Mouse (Mus musculus): ENCODE results near the gene Otud7b. TPM values are rescaled to one million over a fixed set of nuclear protein-coding genes. Genes with fewer than 3 reads are reported as not detected.
A peak's percentile ranks its signal among the peaks of the same experiment; 100 is the strongest.
"Not testable (repeated sequence)": the region's sequence is repeated elsewhere in the genome, so short reads cannot be mapped to it uniquely, and the experiment has no call there.

Otud7b gene
- total and polyA plus RNA-seq, 2 experiments: 5.9 to 8.9 TPM

GRCm38 (mm10) chr3:96171583-96172196 is 67.4 kb downstream of the Otud7b start:
- no peak for DNase-seq (ENCODE audit: extremely low read depth, low read depth, low spot score)
- WGBS: 11% methylated on average over 18 of the region's 18 CpGs
- no peak for TF ChIP-seq CTCF (IDR thresholded peaks at IDR 0.05; ENCODE audit: low read depth, low read length)
- TF ChIP-seq POLR2A (IDR thresholded peaks at IDR 0.05; ENCODE audit: extremely low read depth, insufficient read depth, low read length): no peak
- peaks cover 12% of the 10 kb centered on the region for H3K4me1 ChIP-seq (ENCODE audit: control insufficient read depth, insufficient read depth, low read length)
- H3K36me3 ChIP-seq (ENCODE audit: control insufficient read depth, insufficient read depth, low read length): peaks cover 11% of the 10 kb centered on the region
- H3K9ac ChIP-seq (ENCODE audit: low read depth, low read length): peak overlapping the region; percentile 92
- no peaks in the 10 kb centered on the region for H3K27me3 ChIP-seq (ENCODE audit: control insufficient read depth, insufficient read depth, low read length)
- peak overlapping the region; percentile 98 for H3K27ac ChIP-seq (replicated peaks; ENCODE audit: insufficient read depth, low read depth, low read length)
- peaks cover 9% of the 10 kb centered on the region; the same call in 1 of the 2 replicates for H3K79me2 ChIP-seq (ENCODE audit: control insufficient read depth, insufficient read depth, low read length)
- H3K4me3 ChIP-seq (ENCODE audit: insufficient read depth, low read depth, low read length): peak overlapping the region; percentile 87

GRCm38 (mm10) chr3:96172197-96173178 is 68.2 kb downstream of the Otud7b start, which contains the start of gene Sf3b4:
Sf3b4 (plus strand) TSS chr3:96172332.
- Histone ChIP-seq H3K79me2 (ENCODE audit: control insufficient read depth, insufficient read depth, low read length) (peaks cover 9% of the 10 kb centered on the region; the same call in 1 of the 2 replicates), H3K4me3 (ENCODE audit: insufficient read depth, low read depth, low read length) (peak within 1 kb of the TSS; percentile 87), H3K9ac (ENCODE audit: low read depth, low read length) (peak within 1 kb of the TSS; percentile 92), H3K27ac (replicated peaks; ENCODE audit: insufficient read depth, low read depth, low read length) (peak within 1 kb of the TSS; percentile 98), H3K4me1 (ENCODE audit: control insufficient read depth, insufficient read depth, low read length) (peaks cover 12% of the 10 kb centered on the region), H3K27me3 (ENCODE audit: control insufficient read depth, insufficient read depth, low read length) (no peaks in the 10 kb centered on the region), H3K36me3 (ENCODE audit: control insufficient read depth, insufficient read depth, low read length) (peaks cover 13% of the 10 kb centered on the region)
- TF ChIP-seq POLR2A (IDR thresholded peaks at IDR 0.05; ENCODE audit: extremely low read depth, insufficient read depth, low read length): peak; percentile 90
- no peak for TF ChIP-seq CTCF (IDR thresholded peaks at IDR 0.05; ENCODE audit: low read depth, low read length)
- under 1% methylated on average over 58 of the region's 58 CpGs for WGBS
- peak; percentile 74 for DNase-seq (ENCODE audit: extremely low read depth, low read depth, low spot score)

GRCm38 (mm10) chr3:96173185-96173584 is 68.9 kb downstream of the Otud7b start:
- peaks cover 12% of the 10 kb centered on the region for H3K4me1 ChIP-seq (ENCODE audit: control insufficient read depth, insufficient read depth, low read length)
- H3K79me2 ChIP-seq (ENCODE audit: control insufficient read depth, insufficient read depth, low read length): peaks cover 9% of the 10 kb centered on the region; the same call in 1 of the 2 replicates
- TF ChIP-seq POLR2A (IDR thresholded peaks at IDR 0.05; ENCODE audit: extremely low read depth, insufficient read depth, low read length): no peak
- no peak for TF ChIP-seq CTCF (IDR thresholded peaks at IDR 0.05; ENCODE audit: low read depth, low read length)
- H3K9ac ChIP-seq (ENCODE audit: low read depth, low read length): peak overlapping the region; percentile 80
- H3K27ac ChIP-seq (replicated peaks; ENCODE audit: insufficient read depth, low read depth, low read length): no peak overlapping the region
- peak overlapping the region; percentile 87 for H3K4me3 ChIP-seq (ENCODE audit: insufficient read depth, low read depth, low read length)
- 34% methylated on average over 7 of the region's 7 CpGs for WGBS
- H3K36me3 ChIP-seq (ENCODE audit: control insufficient read depth, insufficient read depth, low read length): peaks cover 18% of the 10 kb centered on the region
- no peak for DNase-seq (ENCODE audit: extremely low read depth, low read depth, low spot score)
- no peaks in the 10 kb centered on the region for H3K27me3 ChIP-seq (ENCODE audit: control insufficient read depth, insufficient read depth, low read length)

- not testable (repeated sequence) for H3K9ac ChIP-seq (ENCODE audit: low read depth, low read length); DNase-seq (ENCODE audit: extremely low read depth, low read depth, low spot score); H3K4me3 ChIP-seq (ENCODE audit: insufficient read depth, low read depth, low read length); H3K27me3 ChIP-seq (ENCODE audit: control insufficient read depth, insufficient read depth, low read length); H3K79me2 ChIP-seq (ENCODE audit: control insufficient read depth, insufficient read depth, low read length); H3K27ac ChIP-seq (replicated peaks; ENCODE audit: insufficient read depth, low read depth, low read length)
- 74% methylated on average over 4 of the region's 4 CpGs for WGBS
- peaks cover 21% of the 10 kb centered on the region for H3K36me3 ChIP-seq (ENCODE audit: control insufficient read depth, insufficient read depth, low read length)
- peaks cover 10% of the 10 kb centered on the region for H3K4me1 ChIP-seq (ENCODE audit: control insufficient read depth, insufficient read depth, low read length)
These were observed 69.7 kb downstream of the Otud7b start for GRCm38 (mm10) chr3:96174042-96174441.

GRCm38 (mm10) chr3:96175251-96175650 is 70.9 kb downstream of the Otud7b start:
- DNase-seq (ENCODE audit: extremely low read depth, low read depth, low spot score): no peak
- Histone ChIP-seq H3K79me2 (ENCODE audit: control insufficient read depth, insufficient read depth, low read length) (peaks cover 9% of the 10 kb centered on the region; the same call in 1 of the 2 replicates), H3K4me1 (ENCODE audit: control insufficient read depth, insufficient read depth, low read length) (peaks cover 10% of the 10 kb centered on the region), H3K27me3 (ENCODE audit: control insufficient read depth, insufficient read depth, low read length) (no peaks in the 10 kb centered on the region), H3K27ac (replicated peaks; ENCODE audit: insufficient read depth, low read depth, low read length) (no peak overlapping the region), H3K4me3 (ENCODE audit: insufficient read depth, low read depth, low read length) (no peak overlapping the region), H3K36me3 (ENCODE audit: control insufficient read depth, insufficient read depth, low read length) (peaks cover 21% of the 10 kb centered on the region), H3K9ac (ENCODE audit: low read depth, low read length) (no peak overlapping the region)
- no peak for TF ChIP-seq POLR2A (IDR thresholded peaks at IDR 0.05; ENCODE audit: extremely low read depth, insufficient read depth, low read length)
- no peak for TF ChIP-seq CTCF (IDR thresholded peaks at IDR 0.05; ENCODE audit: low read depth, low read length)
- WGBS: 92% methylated on average over 6 of the region's 6 CpGs
